Mouse (Mus musculus) thymus, postnatal 25 days (tissue): ENCODE measurements around the gene Hecw2.

Experiments
- DNase-seq: peaks from one replicate; pipeline ENCODE4 v3.0.0; 2022

Gene Hecw2

DNA sequence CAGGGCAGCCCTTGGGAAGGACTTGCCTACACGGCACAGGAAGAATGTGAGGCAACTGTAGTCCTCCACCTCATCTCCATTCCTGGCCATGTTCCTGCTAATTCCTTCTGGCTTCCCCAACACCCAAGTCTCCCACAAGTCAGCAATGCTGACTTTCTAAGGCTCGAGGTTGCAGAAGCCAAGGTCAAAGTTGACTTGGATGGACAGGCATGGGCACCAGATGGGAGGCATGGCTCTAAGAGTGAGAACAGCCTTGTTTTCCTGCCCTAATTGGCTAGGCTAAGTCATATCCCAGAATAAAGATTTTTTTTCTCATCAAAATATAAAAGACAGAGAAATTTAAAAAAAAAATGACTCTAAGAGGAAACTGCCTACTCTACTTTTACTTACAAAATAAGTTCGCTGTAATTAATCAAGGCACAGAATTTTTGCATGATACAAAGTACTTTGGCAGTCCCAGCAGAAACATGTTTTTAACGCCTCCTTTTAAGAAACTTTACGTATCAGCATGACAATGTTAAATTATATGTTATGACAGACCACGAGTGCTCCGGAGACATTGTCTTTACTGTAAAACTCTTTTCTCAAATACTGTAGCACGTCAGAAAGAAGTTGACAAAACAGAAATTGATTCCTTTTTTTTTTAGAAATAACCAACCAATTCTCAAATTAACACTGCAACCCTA is 83.9 kb downstream of the Hecw2 start:
- DNase-seq: no peak

DNA sequence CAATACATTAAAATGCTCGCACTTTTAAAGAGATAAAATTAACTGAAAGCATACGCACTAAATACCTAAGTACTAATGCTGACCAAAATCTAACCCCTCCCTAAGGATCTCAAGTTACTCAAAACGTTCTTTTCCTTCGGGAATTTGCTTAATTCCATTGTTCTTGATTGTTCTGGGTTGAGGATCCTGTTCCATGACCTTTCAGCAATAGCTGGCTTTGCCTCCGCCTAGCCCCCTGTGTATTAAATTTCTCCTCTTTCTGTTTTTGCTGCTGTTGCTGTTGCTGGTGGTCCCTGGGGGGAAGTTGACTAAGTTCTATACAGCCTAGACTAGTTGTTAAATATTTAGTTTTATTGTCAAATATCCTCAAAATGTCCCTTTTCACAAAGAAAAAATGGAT is 85.7 kb downstream of the Hecw2 start:
- no peak for DNase-seq

DNA sequence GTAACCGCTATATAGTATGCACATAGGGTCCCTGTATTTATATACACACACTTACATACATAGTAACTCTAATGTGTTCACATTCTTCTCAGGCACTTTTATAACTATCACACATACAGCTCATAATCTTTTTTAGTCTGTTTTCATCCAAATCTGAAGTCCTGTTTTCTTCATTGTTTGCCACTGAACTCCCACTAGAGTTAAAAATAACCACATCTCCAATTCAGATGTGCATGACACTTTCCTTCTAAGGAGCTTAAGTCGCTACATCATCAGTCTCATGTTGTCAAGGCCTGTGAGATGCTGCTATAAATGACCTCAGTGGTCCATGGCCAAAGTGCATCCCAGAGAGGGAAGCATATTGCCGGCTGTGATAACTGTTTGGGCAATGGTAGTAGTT is 88.2 kb downstream of the Hecw2 start:
- no peak for DNase-seq

DNA sequence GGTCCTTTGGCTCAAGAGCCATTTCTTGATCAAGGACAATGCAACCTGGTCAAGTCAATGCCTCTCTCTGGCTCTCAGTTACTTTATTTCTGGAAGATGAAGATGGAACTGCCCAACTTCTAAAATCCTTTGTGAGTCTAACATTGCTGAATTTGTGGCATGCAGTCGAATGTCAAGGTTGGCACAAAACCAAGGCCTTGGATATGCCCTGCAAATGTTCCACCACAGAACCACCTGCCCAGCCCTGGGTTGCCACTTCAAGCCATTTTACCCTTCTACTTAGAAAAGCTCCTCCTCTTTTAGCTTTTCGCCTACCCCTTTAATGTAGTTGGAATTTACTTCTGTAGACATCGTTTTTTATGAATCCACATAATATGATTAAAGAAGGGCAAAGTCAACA is 115.3 kb downstream of the Hecw2 start:
- no peak for DNase-seq

DNA sequence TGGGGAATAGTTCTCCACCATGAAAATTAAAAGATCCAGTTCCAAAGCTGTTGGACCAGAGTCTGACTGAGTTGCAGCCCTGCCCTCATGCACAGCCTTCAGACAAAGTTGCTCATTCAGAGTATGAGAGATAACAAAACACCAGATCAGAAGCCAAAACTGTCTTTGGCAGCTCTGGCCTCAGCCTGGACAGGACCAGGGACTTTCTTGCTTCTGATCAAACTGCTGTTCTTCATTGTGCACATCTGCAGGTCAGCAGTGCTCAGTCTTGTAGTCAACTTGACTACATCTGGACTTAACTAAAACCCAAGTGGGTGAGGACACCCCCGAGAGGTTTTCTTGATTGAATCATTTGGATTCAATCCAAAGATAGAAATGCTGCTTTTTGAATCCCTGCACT is 120.5 kb downstream of the Hecw2 start:
- no peak for DNase-seq

DNA sequence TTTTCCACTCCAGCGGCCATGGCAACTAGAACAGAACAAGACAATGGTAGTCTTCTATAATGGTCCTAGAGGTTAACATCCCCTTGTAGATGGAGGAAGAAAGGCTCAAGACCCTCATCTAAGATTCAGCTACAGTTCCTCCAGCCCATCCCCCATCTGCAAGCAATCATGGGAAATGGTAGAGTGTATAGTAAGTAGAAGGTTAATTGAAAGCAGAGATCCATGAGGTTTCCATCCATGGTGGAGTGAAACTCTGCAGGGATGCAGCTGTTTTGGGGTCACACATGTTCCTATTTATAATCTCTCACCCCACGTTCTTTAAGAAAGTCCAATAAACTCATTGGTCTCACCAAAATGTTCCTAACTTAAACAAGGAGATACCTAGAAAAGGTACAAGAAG is 124.8 kb downstream of the Hecw2 start:
- DNase-seq: no peak

DNA sequence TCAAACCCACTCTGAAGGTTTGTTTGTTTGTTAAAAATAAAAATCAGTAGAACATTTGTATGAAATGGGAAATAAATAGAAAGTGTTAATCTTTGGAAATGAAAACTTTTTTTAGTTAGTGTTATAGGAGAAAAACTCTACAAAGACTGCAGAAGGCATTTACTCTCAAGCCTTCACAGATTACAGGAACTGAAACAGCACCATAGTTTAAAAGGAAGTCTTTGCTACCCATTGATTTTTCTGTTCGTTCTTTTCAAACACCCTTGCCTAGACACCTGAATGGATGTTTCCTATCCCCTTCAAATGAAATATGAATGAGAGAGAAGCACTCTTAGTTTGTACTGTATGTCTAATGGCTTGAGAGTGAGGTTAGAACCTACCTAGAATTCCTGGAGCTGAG is 126.7 kb downstream of the Hecw2 start:
- DNase-seq: no peak

DNA sequence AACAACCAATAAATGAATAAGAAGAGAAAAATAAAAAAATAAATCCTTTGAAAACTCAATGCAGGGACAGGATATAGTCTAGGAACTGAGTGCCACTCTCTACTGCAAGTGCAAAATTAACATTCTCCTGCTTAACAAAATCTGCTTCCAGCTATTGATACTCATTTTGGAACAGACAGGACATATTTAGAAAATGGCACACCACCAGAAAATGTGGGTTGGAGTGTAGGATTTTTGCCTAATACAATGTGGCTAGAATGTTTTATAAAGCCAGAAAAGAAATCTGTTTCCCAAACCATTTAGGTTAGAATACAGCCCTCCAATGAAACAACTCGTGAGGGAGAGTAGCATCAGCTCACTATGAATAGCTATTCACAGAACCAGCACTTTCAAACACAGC is 129.5 kb downstream of the Hecw2 start:
- no peak for DNase-seq

DNA sequence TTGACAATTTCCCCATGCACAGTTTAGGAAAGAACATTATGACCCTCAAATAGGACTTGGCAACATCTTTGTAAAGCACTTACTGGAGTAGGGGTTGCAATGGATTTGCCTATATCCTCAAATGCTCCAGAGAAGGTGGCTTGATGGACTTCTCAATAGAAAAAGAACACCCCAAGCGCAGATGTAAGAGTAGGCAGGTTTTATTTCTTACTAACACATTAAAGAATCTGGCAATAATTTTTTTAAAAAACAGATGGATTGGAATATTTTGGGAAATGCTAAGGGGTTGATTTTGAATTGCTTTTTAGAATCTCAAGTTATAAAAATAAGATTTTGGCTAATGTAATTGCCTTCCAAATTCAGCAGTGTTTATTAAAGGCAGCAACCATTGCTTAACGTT is 133.9 kb downstream of the Hecw2 start:
- DNase-seq: no peak

DNA sequence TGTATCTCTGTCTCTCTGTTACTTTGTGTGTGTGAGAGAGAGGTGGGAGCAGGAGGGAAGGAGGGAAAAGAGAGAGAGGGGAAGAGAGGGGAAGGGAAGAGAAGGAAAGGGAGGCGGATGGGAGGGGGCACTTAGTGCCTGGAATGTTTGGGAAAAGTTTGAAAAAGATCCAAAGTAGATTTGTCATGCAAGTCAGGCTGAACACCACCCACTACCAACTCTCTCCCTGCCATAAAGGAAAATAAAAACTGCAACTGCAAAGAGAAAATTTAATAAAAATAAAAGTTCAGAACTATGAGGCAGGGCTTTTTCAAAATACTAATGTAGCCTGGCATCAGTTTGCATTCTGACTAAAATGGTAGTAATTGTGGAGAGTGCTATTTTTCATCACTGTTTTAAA is 135.2 kb downstream of the Hecw2 start:
- no peak for DNase-seq

DNA sequence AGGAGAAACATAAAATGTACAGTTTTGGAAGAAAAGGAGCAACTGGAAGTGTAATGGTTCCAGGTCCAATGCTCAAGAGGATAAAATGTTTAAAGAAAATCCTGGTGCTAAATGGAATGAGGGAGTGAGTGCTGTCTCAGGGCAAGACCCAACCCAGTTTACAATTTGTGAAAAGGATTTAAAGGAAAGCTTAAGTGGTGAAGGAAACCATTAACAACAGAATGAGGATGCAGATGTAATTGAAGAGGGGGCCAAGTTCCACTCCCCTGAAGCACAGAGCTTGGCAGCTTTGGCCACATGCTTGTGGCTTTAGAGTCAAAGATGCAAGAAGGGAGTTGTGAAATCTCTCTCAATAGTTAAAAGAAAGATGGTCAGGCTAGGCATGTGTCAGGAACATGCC is 142.2 kb downstream of the Hecw2 start:
- DNase-seq: no peak

DNA sequence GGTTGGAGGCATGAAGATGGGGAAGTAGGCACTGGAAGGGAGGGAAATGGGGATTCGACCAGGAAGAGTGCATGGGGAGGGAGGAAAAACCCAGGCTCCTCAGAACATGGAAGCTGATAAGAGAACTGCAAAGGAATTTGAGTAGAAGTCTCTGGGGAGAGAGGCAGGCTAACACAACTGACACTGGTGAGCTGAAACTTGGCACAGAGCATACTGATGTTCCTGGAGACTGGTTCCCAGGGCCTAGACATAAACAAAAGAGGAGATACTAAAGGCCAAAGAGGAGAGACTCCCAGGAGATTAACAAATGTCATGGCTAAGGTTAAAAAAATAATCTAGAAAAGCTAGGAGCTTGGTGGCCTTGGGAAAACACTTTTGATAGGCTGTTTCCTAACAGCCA is 148.0 kb downstream of the Hecw2 start:
- DNase-seq: no peak

DNA sequence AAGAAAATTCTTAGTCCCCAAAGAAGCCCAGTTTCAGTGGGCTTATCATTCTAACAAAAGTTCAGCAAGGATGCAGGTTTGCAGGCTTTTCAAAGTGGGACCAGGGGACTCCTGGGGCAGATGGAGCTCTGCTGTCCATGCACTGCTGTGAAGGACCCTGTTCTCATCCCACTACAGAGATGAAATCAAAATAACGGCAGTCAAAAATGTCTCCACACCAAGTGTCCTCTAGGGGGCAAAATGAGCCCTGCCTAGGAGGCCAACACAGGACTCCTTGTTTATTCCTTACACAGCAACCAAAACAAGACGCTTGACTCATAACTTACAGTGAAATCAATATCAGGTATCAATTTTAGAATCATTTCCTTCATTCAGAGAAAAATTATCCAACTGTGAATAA is 155.9 kb downstream of the Hecw2 start:
- DNase-seq: peak; percentile 24

DNA sequence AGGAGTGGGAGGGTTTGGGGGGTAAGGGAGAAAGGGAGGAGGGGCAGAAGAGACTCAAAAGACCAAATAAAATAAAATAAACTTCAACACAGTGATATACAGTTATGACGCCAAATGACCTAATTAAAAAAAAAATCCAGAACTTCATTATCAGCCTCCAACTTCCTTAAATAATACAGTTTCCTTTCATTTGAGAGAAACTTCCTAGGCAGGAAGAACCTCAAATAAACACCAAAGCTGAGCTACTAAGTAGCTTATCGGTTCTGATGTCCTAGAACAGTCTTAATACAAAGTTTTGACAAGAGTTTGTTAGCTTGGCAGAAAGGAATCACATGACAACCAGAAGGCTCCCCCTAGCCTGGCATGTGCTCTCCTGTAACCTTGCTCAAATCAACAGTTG is 177.3 kb downstream of the Hecw2 start:
- no peak for DNase-seq

DNA sequence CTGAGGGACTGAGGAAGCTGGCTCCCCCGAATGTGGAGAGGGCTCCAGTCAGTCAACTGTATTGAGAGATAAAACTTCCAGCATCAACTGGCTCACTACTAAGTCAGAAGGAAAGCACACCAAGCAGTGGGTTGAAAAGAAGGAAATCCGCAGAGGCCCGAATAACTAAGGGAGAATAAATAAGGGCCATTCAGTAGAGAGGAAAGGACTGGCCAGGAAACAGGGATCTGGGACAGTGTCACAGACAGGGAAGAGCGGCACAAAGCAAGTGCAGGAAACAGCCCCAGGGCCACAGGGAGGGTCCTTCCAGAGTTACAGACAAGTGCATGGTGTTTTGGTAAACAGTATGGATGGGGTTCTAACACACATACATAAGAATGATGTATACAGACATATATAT is 179.2 kb downstream of the Hecw2 start:
- DNase-seq: no peak

DNA sequence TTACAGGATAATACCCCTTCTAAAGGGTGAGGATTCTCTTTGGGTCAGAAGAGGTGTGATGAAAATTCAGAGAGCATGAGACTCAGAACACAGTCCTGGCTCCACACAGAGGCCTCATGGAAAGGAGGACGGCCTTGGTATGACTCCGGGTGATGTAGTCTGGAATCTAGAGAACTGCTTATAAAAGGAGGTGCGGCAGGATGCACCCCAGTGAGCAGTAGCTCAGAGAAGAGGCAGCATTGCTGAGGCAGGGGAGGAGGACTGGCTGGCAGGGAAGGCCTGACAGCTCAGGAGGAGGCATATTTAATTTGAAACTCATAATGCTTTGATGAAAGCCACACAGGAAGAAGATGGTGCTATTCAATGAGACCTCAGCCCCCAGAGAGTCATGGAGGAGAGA is 182.6 kb downstream of the Hecw2 start:
- no peak for DNase-seq

DNA sequence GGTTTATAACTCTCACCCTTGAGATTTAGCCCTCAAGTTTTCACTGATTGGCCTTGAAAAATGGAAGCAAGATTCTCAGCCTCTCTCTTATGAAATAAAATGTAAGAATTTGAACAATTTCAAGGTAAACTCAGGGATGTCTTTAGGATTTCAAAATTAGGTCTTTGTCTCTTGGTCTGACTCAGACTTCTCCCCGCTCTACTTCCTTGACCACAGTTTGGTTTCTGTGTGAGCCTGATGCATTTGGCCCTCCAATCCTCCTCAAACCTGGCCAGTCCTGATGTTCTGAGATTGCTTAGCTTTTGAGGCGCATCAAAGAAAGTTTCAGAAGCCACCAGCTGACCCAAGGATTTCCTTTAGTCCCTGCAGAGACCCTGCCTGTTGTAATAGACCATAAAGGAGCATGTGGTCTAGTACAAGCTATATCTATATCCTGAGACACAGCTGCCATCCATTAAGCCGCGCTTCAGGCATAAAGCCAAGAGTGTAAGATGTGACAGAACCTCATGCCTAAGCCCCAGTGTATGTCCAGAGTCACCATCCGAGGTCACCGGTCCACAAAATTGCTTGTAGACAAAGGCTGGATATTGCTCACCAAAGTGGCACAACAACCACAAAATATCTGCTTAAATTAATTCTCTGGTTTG is 185.4 kb downstream of the Hecw2 start:
- DNase-seq: no peak

DNA sequence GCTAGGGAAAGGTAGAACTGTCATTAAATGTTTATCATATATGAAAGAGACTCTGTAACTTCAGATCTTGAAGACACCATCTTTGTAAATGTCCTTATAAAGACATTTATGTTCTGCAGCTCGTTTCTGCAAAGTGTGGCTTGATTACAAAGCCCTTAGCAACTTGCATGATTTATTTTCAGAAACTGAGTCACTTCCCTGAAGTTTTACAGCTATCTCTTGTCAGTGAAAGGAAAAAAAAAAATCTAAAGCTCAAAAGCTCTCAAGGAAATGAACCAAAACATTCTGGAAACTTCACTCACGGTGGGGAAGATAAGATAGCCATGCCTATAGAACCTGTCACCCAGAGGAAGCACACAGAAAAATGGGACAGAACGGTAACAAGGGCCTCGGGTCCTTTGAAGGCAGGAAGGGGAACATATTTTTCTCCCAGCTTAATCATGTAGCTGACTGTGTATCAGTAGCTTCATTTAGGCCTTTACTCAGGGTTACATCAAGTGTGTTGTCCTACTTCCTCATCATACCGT is 189.0 kb downstream of the Hecw2 start:
- DNase-seq: no peak

DNA sequence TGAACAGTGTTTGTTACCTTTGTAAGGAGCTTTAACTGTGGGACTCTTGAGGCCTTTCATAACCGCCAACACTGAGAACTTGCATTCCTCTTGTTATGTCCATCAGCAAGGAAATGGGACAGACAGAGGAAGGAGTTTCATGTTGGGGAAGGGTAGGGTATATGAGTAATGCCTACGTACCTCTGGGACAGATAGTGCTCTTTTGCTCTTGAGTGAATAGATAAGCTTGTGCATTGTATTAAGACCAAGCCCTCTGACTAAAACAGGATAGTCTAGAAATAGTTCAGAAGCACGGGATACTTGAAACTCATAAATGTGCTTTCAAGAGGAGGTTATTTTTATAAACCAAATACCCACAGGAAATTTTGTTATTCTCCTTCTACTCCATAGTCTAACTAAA is 191.7 kb downstream of the Hecw2 start:
- no peak for DNase-seq

DNA sequence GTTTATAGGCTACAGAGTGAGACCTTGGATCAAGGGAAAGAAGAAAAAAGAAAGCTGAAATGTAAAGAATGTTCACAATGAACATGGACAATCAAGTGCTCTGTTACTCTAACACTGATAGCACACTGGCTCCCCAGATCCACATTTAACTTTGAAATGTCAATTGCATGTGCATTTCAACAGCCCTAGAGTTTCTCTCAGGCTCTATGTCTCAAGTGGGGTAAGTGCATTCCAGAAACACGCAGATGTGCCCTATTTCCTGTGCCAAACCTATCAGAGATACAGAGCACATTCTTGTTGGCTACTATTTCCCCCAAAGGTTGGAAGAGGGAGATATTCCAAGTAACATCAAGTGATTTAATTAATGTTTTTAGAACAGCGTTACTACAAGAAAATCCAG is 192.9 kb downstream of the Hecw2 start:
- no peak for DNase-seq

DNA sequence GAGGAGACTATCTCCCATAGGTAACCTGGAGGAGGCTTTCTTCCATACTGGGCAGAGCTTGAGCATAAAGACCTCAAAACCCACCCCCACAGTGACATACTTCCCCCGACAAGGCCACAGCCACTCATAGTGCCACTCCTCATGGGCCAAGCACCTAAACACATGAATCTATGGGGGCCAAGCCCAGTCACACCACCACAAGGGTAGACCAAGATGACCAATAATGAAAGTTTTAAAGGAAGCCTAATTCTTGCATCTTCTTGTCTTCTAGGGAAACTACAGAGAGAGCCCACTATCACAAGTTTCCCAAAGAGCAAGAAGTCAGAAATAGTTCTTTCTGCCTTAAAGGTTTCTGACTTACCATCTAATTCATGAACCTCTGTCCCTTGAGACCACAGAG is 197.7 kb downstream of the Hecw2 start:
- no peak for DNase-seq

DNA sequence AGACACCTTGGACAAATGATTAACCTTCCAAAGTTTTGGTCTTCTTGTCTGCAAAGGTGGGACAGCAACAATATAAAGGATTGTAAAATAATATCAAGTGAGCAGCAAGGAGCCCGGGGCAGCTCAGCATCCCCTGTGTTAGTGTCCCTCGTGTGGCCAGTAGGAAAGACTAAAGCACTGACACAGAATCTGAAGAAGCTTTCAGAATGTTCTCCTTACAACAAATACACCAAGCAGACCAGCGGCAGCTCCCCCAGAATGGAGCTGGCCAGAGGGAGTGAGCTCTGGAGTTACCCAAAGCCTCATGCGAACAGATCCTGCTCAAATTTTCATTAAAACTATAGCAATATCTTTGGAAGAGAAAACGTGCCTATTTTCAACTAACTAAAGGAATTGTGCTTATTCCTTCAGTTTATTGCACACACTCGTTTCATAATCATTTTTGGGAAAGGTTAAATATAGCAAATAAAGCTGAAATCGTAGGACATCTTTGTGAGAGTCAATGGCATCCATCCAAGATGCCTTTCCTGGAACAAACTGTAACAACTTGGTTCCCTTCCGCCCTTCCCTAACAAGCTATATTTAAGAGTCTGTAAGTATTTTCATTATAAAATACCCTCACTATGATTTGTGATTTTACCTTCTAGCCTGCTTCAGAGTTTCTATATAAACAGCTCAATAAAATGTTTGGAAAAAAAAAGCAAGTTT is 208.6 kb downstream of the Hecw2 start:
- no peak for DNase-seq

DNA sequence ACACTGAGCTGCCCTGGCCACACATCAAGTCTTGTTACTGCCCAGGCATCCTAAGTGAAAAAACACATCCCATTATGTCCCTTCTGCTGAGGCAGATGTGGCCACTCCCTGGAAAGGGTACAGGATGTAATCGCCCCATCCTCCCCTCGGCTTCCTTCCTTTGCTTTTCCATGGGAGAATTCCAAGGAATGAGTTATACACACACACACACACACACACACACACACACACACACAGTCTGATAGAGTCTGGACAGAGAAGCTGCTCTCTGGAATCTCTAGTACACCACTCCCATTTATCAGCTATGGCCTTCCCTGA is 216.5 kb downstream of the Hecw2 start:
- DNase-seq: no peak

DNA sequence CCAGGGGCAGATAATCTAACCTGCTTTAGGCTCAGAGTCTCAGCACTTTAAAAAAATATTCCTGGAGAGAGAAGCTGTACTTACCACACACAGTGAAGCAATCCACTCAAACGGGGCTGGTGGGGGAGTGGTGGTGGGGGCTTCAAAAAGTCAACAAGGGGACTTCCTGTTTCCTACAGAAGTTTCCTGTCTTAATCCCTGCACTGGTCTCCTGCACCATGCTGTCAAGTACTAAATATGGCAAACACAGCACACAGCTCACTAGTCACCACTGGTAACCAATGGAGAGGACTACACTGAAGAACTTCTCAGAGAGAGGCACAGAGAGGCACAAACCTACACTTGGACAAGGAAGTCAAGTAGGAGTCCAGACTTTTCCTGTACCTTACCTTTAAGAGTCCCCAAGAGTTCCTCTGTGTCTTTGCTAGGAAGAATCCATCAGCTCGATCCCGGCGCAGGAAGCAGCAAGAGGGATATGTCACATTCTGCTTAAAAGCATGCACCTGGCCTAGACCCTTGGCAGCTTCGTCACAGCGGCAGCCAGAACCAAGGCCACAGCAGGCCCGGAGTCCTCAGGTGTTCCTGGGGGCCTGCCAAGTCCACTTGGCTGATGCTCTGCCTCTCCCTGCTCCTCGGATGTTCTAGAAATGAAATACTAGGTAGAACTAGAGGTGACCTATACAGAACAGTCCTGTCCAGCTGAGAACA is 217.0 kb downstream of the Hecw2 start:
- no peak for DNase-seq
